Mouse (Mus musculus) limb, embryonic 12.5 days (tissue): Measurements from ENCODE around the gene Ttc3. TPM values are rescaled to one million over a fixed set of nuclear protein-coding genes. Genes with fewer than 3 reads are reported as not detected.
"Not testable (repeated sequence)": the region's sequence is repeated elsewhere in the genome, so short reads cannot be mapped to it uniquely, and the experiment has no call there.

Experiments used
- ATAC-seq: fragments of 200-750 bp; cut with Nextera tagmentation; 2 replicates; pipeline ENCODE4 v1.8.0; 2017; ENCODE audit warnings: low read depth, moderate TSS enrichment; ENCODE audit not compliant: insufficient number of reproducible peaks, insufficient read depth, low FRiP score, low TSS enrichment
- H3K27ac ChIP-seq: fragments of 300-500 bp; sonication (generic); 2 replicates; pipeline ENCODE4 v1.5.1; 2016; ENCODE audit warnings: mild to moderate bottlenecking, moderate library complexity
- H3K27me3 ChIP-seq: fragments of 300-500 bp; sonication (generic); 2 replicates; pipeline ENCODE4 v1.6.1; 2016; ENCODE audit warnings: mild to moderate bottlenecking, moderate library complexity
- H3K36me3 ChIP-seq: fragments of 300-500 bp; sonication (generic); 2 replicates; pipeline ENCODE4 v1.6.1; 2016; ENCODE audit warnings: mild to moderate bottlenecking, moderate library complexity
- H3K4me1 ChIP-seq: fragments of 300-500 bp; sonication (generic); replicated peaks from 2 replicates; pipeline ENCODE4 v1.6.1; 2016
- H3K4me2 ChIP-seq: fragments of 300-500 bp; sonication (generic); 2 replicates; pipeline ENCODE4 v1.6.1; 2016; ENCODE audit warnings: mild to moderate bottlenecking, moderate library complexity
- H3K4me3 ChIP-seq: fragments of 300-500 bp; sonication (generic); replicated peaks from 2 replicates; pipeline ENCODE4 v1.5.1; 2016; ENCODE audit warnings: mild to moderate bottlenecking
- H3K9ac ChIP-seq: fragments of 300-500 bp; sonication (generic); replicated peaks from 2 replicates; pipeline ENCODE4 v1.6.1; 2016; ENCODE audit warnings: mild to moderate bottlenecking, moderate library complexity
- H3K9me3 ChIP-seq: fragments of 300-500 bp; sonication (generic); 2 replicates; pipeline ENCODE4 v1.6.1; 2016; ENCODE audit warnings: mild to moderate bottlenecking, moderate library complexity
- WGBS: fragments of 180-500 bp; shearing (Covaris S2); methylation state at CpG from one replicate; pipeline ENCODE4 v1.1.7; 2016; 5-methylcytosine and 5-hydroxymethylcytosine counted together
- polyA plus RNA-seq: library from polyadenylated mRNA; unstranded; fragments of >200 nt; fragmentation: Nextera tagmentation; extraction: Ambion mirVana; gene quantifications from 2 replicates; pipeline ENCODE4 v1.2.1, GENCODE M21; 2016

Ttc3 gene
- polyA plus RNA-seq, 1 experiment from 2014 or later, result 339 TPM

DNA sequence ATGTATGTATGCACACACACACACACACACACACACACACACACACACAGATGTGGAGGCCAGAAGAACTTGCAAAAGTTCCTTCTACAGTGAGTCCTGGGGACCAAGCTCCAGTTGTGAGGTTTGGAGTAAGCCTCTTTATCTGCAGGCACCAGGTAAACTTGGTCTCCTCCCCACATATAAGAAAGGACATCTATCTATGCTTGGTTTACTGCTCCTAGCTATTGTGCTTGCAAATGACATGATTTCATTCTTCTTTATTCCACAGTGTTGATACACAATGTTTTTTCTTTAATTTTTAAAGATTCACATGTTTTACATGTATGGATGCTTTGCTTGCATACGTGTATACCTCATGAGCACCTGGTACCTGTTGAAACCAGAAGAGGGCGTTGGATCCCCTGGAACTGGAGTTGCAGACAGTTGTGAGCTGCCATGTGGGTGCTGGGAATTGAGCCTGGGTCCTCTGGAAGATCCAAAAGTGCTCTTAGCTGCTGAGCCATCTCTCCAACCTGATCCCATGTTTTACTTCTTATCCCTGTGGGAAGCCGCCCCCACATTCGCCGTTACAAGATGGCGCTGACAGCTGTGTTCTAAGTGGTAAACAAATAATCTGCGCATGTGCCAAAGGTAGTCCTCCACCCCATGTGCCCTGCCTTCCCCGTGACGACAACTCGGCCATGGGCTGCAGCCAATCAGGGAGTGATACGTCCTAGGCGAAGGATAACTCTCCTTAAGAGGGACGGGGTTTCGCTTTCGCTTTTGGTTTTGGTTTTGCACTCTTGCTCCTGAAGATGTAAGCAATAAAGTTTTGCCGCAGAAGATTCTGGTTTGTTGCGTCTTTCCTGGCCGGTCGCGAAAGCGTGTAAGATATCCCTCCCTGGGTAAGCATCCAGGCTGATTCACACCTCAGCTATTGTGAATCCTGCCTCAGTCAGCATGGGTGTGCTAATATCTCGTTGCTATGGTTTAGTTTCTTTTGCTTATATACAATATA, 31.0 kb upstream of the Ttc3 start:
- H3K4me3 ChIP-seq, result not testable (repeated sequence)
- WGBS, result 93% methylated on average over 22 of the region's 22 CpGs

DNA sequence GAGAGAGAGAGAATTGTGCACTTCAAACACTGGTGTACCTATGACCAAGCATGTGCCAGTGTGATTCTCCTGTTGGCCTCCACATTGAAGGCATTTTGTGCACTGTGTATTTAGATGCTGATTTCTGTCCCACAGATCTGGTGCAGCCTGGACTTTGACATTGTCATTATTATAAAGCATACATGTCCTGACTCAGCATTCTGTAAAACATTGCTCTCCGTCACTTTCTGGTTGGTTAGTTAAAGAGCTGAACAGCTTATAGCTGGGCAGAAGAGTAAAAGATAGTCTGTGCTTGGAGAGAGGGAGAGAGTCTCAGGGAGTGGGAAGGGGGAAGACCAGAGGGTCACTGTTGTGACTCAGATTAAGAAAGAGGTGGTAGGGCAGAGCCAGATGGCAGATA, 24.7 kb upstream of the Ttc3 start:
- H3K27me3 ChIP-seq, result no peaks in the 10 kb centered on the region
- WGBS, result 84% methylated on average over 1 of the region's 1 CpGs
- H3K9ac ChIP-seq, result no peak overlapping the region
- H3K36me3 ChIP-seq, result no peaks in the 10 kb centered on the region
- no peaks in the 10 kb centered on the region for H3K9me3 ChIP-seq
- no peak overlapping the region for H3K4me2 ChIP-seq
- no peak overlapping the region for H3K4me3 ChIP-seq
- no peak for ATAC-seq
- no peak overlapping the region for H3K27ac ChIP-seq
- H3K4me1 ChIP-seq, result no peaks in the 10 kb centered on the region; the same call in none of the 2 replicates

More for the DNA sequence above, 31.0 kb upstream of the Ttc3 start:
- not testable (repeated sequence) for H3K9ac ChIP-seq, ATAC-seq, H3K4me1 ChIP-seq, H3K36me3 ChIP-seq, H3K27ac ChIP-seq, H3K9me3 ChIP-seq, H3K4me2 ChIP-seq, H3K27me3 ChIP-seq

DNA sequence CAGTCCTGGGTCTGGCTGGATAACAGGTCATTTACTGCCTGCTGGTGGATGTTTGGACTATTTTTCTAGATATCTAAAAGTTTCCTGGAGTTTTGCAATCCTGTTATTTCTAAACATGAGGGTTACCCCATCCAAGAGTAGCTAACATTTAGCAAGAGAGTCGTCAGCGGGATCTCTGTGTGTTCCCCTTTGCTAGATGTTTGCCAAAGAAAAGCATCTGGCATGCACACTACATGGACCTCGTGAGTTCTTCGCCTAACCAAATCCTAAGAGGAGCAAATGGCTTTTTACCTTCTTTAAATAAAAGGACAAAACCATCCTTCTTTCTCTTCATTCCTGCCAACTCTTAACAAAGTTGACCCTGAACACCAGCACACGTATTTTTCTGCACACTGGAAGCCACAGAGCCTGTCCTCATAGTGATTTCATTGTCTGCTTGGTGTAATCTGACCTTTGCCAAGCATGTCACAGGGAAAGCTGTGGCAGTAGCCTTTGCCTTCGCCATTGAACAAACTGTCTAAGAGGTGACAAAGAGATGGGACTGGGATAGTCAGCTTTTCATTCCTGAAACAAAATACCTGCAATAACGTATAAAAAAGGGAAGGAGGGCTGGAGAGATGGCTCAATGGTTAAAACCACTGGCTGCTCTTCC, 23.2 kb upstream of the Ttc3 start:
- Histone ChIP-seq H3K9me3 (no peaks in the 10 kb centered on the region), H3K9ac (no peak overlapping the region), H3K27me3 (no peaks in the 10 kb centered on the region), H3K36me3 (no peaks in the 10 kb centered on the region), H3K4me3 (no peak overlapping the region), H3K27ac (no peak overlapping the region), H3K4me2 (no peak overlapping the region), H3K4me1 (no peaks in the 10 kb centered on the region; the same call in none of the 2 replicates)
- WGBS, result 82% methylated on average over 7 of the region's 7 CpGs
- ATAC-seq, result no peak

DNA sequence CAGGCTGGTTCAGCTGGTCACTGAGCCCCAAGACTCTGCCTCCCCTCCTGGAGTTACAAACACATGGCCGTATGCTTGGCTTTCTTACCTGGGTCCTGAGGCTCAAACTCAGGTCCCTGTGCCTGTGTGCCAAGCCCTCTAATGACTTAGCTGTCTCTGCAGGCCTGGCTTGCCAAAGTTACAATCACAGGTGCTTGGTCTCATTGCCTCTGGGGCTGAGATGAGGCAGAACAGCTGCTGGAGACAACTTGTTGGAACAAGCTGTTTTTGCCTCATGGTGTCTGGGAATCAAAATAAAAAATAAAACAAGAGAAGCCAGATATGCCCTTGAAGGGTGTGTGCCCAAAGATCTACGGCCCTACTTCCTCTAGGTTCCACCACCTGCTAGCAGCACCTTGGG, 21.6 kb upstream of the Ttc3 start:
- Histone ChIP-seq H3K27me3 (no peaks in the 10 kb centered on the region), H3K4me3 (no peak overlapping the region), H3K4me1 (peaks cover 5% of the 10 kb centered on the region), H3K36me3 (no peaks in the 10 kb centered on the region), H3K9ac (no peak overlapping the region), H3K9me3 (no peaks in the 10 kb centered on the region), H3K27ac (no peak overlapping the region), H3K4me2 (no peak overlapping the region)
- 80% methylated on average over 2 of the region's 2 CpGs for WGBS
- no peak for ATAC-seq

DNA sequence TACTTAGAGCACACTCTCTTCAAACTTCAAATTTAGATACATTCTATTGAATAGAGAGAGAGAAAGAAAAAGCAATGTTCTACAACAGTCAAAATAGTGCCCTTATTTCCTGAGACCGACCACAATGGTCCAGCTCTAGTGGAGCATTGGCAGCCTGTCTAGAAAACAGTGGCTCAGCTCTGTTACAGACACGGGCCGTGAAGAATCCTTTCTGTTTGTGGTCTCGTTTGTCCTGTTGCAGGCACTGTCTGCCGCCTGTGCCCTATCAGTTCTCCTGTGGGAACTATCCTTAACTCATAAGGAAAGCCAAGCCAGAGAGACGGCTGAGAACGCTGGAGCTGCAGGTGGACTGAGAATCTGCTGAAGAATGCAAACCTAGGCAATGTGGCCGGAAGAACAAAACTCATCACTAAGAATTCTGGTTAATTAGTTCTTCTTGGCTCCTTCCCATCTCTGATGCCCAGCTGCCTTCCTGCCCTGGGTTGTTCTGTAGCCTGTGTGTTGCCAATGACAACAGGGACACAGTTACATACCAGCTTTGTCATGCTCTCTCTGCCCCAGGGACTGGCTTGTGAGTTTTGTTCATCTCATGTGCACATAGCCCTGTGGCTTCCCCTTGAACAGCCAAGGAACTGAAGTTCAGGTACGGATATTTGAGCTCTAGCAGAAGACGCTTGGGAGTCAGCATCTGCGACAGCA, 20.7 kb upstream of the Ttc3 start:
- WGBS, result 73% methylated on average over 11 of the region's 11 CpGs
- Histone ChIP-seq H3K9ac (no peak overlapping the region), H3K4me2 (no peak overlapping the region), H3K27me3 (no peaks in the 10 kb centered on the region), H3K9me3 (no peaks in the 10 kb centered on the region), H3K36me3 (no peaks in the 10 kb centered on the region), H3K4me3 (no peak overlapping the region), H3K4me1 (peaks cover 6% of the 10 kb centered on the region), H3K27ac (no peak overlapping the region)
- ATAC-seq, result no peak

DNA sequence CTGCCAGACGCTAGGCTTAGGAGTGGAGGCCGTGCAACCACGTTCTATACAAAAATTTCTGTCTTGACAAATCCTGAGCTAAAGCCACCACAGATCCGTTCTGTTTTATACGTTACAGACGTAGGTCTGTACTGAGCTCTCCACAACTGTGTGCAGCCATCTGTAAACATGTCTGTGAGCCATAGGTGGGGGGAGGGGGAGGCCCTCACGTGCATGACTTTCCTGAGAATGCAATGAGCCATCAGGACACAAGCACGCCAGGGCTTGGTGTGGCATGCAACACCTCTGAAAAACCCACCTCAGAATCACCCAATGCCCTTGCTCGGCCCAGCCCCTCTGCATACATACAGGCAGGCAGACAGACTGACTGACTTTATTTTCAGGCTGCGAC, 20.1 kb upstream of the Ttc3 start:
- Histone ChIP-seq H3K4me1 (peaks cover 6% of the 10 kb centered on the region), H3K9ac (no peak overlapping the region), H3K4me3 (no peak overlapping the region), H3K27ac (no peak overlapping the region), H3K36me3 (no peaks in the 10 kb centered on the region), H3K9me3 (no peaks in the 10 kb centered on the region), H3K4me2 (no peak overlapping the region), H3K27me3 (no peaks in the 10 kb centered on the region)
- 67% methylated on average over 10 of the region's 10 CpGs for WGBS
- no peak for ATAC-seq

DNA sequence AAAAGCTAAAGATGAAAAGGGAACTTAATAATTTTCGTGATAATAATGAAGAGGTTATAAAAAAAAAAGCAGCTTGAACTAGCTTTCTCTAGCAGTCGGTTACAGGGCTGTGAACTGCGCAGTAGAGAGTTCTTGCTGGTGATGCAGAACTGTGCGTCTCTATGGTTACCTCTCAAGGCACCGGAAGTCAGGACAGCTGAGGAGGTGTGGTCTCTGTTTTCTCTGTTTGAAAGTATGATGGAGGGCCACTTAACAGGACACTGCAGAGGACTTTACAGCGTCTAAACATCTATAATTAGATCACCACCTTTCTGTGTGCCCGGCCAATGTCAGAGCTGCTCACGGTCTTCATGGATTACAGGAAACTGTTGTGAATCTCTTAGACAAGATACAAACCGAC, 16.0 kb upstream of the Ttc3 start:
- 32% methylated on average over 9 of the region's 9 CpGs for whole genome bisulfite sequencing
- Histone ChIP-seq H3K36me3 (no peaks in the 10 kb centered on the region), H3K27ac (no peak overlapping the region), H3K4me3 (no peak overlapping the region), H3K4me1 (peaks cover 6% of the 10 kb centered on the region), H3K9me3 (no peaks in the 10 kb centered on the region), H3K9ac (no peak overlapping the region), H3K4me2 (no peak overlapping the region), H3K27me3 (no peaks in the 10 kb centered on the region)
- ATAC-seq, result no peak

DNA sequence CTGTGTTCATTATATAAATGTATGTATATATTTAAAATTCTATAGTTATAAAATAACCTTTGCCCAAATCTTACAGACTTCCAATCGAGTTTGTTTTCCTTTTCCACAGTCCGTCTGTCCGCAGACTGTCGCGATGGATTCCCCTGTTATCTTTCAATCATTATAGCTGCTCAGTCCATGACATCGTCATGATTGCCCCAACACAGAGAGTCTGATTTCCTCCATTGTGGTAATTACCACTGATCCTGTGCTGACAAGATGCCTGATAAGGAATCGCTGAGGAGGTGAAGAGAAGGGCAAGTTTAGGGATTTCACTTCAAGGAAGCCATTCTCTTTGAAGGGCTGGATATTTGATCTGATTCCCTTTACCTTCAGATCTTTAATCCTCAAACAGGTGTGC, 14.4 kb upstream of the Ttc3 start:
- H3K9ac ChIP-seq, result no peak overlapping the region
- H3K36me3 ChIP-seq, result no peaks in the 10 kb centered on the region
- no peak overlapping the region for H3K4me3 ChIP-seq
- H3K27me3 ChIP-seq, result no peaks in the 10 kb centered on the region
- H3K4me1 ChIP-seq, result peaks cover 6% of the 10 kb centered on the region; the same call in 1 of the 2 replicates
- no peaks in the 10 kb centered on the region for H3K9me3 ChIP-seq
- WGBS, result 36% methylated on average over 7 of the region's 7 CpGs
- ATAC-seq, result no peak
- H3K27ac ChIP-seq, result no peak overlapping the region
- H3K4me2 ChIP-seq, result no peak overlapping the region

DNA sequence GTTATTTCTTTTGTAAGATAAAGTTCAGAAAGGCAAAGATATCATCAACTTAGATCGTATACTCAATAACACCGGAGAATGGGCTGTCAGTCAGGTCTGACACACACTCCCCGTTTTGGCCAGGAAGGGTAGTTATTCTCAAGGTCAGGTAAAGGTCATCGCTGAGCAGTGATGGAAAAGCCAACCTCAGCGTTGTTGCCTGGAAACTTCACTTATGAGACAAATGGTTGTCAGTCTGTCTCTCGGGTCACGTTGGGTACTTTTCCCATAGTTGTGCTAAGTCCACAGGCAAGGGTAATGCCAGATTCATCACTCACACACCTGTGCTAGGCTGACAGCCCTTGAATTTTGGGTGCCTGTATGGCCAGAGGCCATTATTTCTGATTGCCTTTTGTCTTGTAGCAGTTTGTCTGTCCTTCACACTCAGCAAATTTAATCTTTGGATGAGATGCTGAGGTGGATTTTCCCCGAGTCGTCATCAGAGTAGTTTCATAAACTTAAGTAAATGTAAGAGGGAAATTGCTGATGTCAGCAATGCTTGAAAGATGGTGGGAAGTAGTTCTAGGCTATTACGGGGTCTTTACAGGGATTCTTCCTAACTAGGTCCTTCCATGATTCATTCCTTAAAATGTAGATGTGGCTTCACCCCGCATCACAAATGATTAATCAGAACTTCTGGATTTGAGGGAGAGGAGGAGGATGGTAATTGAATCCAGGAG, 13.5 kb upstream of the Ttc3 start:
- WGBS, result 71% methylated on average over 11 of the region's 11 CpGs
- Histone ChIP-seq H3K4me2 (no peak overlapping the region), H3K4me1 (peaks cover 6% of the 10 kb centered on the region; the same call in 1 of the 2 replicates), H3K4me3 (no peak overlapping the region), H3K27ac (no peak overlapping the region), H3K9ac (no peak overlapping the region), H3K36me3 (no peaks in the 10 kb centered on the region), H3K9me3 (no peaks in the 10 kb centered on the region), H3K27me3 (no peaks in the 10 kb centered on the region)
- no peak for ATAC-seq

DNA sequence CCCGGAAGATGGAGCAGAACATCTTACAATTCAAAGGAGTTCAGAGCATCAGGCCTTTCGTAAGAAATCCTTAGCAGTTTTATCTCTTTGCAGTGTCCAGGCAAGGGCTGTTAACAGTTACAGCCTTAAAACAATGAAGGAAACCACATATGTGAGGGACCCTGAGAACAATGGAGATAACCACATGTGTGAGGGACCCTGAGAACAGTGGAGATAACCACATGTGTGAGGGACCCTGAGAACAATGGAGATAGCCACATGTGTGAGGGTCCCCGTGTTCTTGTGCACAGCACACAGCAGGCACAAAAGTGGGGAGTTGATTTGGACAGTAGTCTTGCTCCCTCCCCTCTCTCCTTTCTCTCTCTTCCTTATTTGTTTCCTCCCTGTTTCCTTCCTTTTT, 12.3 kb upstream of the Ttc3 start:
- whole genome bisulfite sequencing, result 77% methylated on average over 3 of the region's 3 CpGs
- H3K36me3 ChIP-seq, result no peaks in the 10 kb centered on the region
- H3K27me3 ChIP-seq, result no peaks in the 10 kb centered on the region
- no peak overlapping the region for H3K9ac ChIP-seq
- H3K4me1 ChIP-seq, result peaks cover 9% of the 10 kb centered on the region; the same call in 1 of the 2 replicates
- H3K27ac ChIP-seq, result no peak overlapping the region
- ATAC-seq, result no peak
- H3K4me3 ChIP-seq, result no peak overlapping the region
- H3K9me3 ChIP-seq, result no peaks in the 10 kb centered on the region
- H3K4me2 ChIP-seq, result no peak overlapping the region
